Mouse (Mus musculus) embryonic stem cell, embryonic (primary cell): Measurements from ENCODE around the gene Art3.

Experiments used
- CTCF ChIA-PET, 4 experiments: fragments of 300-600 bp in 2 of 4; fragments of 350-600 bp in 2 of 4; sonication (Branson Sonifier 250); formaldehyde crosslinking; loops; one replicate each; lab custom pipeline; 2022; ENCODE audit warnings: inconsistent platforms in 2 of 4; lab: Charles Lee
- POLR2A ChIA-PET, 4 experiments: fragments of 300-600 bp in 2 of 4; fragments of 350-600 bp in 2 of 4; sonication (Branson Sonifier 250); formaldehyde crosslinking; loops; one replicate each; lab custom pipeline; 2022; ENCODE audit warnings: antibody characterized with exemption in 4 of 4, inconsistent platforms in 1 of 4; lab: Charles Lee

Art3 gene

GRCm38 (mm10) chr5:92368392-92368791, 36.8 kb downstream of the Art3 start:
- POLR2A ChIA-PET = no interaction called here
- CTCF ChIA-PET = interaction anchor here in 2 of 4 experiments (0.6 to 0.7 kb wide), 2 partner anchors 10 to 14 kb away, joined by 3 read pairs; no protein-coding TSS in a partner anchor

GRCm38 (mm10) chr5:92369151-92369994, 37.7 kb downstream of the Art3 start:
- POLR2A ChIA-PET = no interaction called here

GRCm38 (mm10) chr5:92370392-92370791, 38.8 kb downstream of the Art3 start:
- CTCF ChIA-PET = no interaction called here
- POLR2A ChIA-PET = no interaction called here

More at GRCm38 (mm10) chr5:92369151-92369994, 37.7 kb downstream of the Art3 start:
- CTCF ChIA-PET = interaction anchor here in 3 of 4 experiments (0.7 to 1.3 kb wide), 3 partner anchors 15 to 150 kb away, joined by 3 read pairs; no protein-coding TSS in a partner anchor

- POLR2A ChIA-PET = interaction anchor here in 1 of 4 experiments (1.1 kb wide), 1 partner anchor 13 kb away, joined by 3 read pairs; no protein-coding TSS in a partner anchor
- CTCF ChIA-PET = interaction anchor here in 1 of 4 experiments (1.1 kb wide), 1 partner anchor 13 kb away, joined by 3 read pairs; no protein-coding TSS in a partner anchor
Measured at GRCm38 (mm10) chr5:92370891-92371290, 39.3 kb downstream of the Art3 start.

- CTCF ChIA-PET = interaction anchor here in 2 of 4 experiments (1.0 to 1.1 kb wide), 2 partner anchors 11 to 14 kb away, joined by 3 read pairs; no protein-coding TSS in a partner anchor
Measured at GRCm38 (mm10) chr5:92371361-92371976, 39.8 kb downstream of the Art3 start.

GRCm38 (mm10) chr5:92372605-92373004, 41.0 kb downstream of the Art3 start:
- CTCF ChIA-PET = interaction anchor here in 2 of 4 experiments (0.5 to 1.3 kb wide), 2 partner anchors 10 kb away, joined by 4 read pairs; no protein-coding TSS in a partner anchor
- POLR2A ChIA-PET = no interaction called here

More at GRCm38 (mm10) chr5:92371361-92371976, 39.8 kb downstream of the Art3 start:
- POLR2A ChIA-PET = interaction anchor here in 1 of 4 experiments (1.1 kb wide), 1 partner anchor 14 kb away, joined by 3 read pairs; no protein-coding TSS in a partner anchor

- POLR2A ChIA-PET = interaction anchor here in 1 of 4 experiments (0.9 kb wide), 1 partner anchor 65 kb away, joined by 3 read pairs; no protein-coding TSS in a partner anchor
- CTCF ChIA-PET = interaction anchor here in 3 of 4 experiments (1.1 to 2.9 kb wide), 4 partner anchors 10 to 11 kb away, joined by 4 to 10 read pairs (median 6); no protein-coding TSS in a partner anchor
Measured at GRCm38 (mm10) chr5:92374721-92375142, 43.1 kb downstream of the Art3 start.

- CTCF ChIA-PET = interaction anchor here in 3 of 4 experiments (1.1 to 2.9 kb wide), 4 partner anchors 9 to 12 kb away, joined by 4 to 10 read pairs (median 6); no protein-coding TSS in a partner anchor
- POLR2A ChIA-PET = interaction anchor here in 1 of 4 experiments (0.9 kb wide), 1 partner anchor 66 kb away, joined by 3 read pairs; no protein-coding TSS in a partner anchor
Measured at GRCm38 (mm10) chr5:92375368-92375767, 43.7 kb downstream of the Art3 start.

- ChIA-PET CTCF (interaction anchor here in 2 of 4 experiments (0.7 to 2.9 kb wide), 4 partner anchors 9 to 67 kb away, joined by 3 to 10 read pairs (median 3); partner anchors contain the start of gene Sdad1 (in 1 of the 2)), POLR2A (interaction anchor here in 2 of 4 experiments (0.7 to 1.0 kb wide), 3 partner anchors 21 to 264 kb away, joined by 3 to 4 read pairs (median 4); partner anchors contain the start of gene Sdad1 (in 1 of the 2))
Measured at GRCm38 (mm10) chr5:92376795-92377405, 45.3 kb downstream of the Art3 start.

- POLR2A ChIA-PET = interaction anchor here in 2 of 4 experiments (0.7 to 1.7 kb wide), 3 partner anchors 16 to 462 kb away, joined by 3 to 4 read pairs (median 4); partner anchors contain the start of gene Sdad1 (in 1 of the 2)
- CTCF ChIA-PET = interaction anchor here (0.6 to 2.4 kb wide), 32 partner anchors 8 to 1932 kb away, joined by 3 to 13 read pairs (median 3); partner anchors contain the start of gene Sdad1 (in 2 of the 4)
Measured at GRCm38 (mm10) chr5:92381550-92382348, 50.1 kb downstream of the Art3 start.

GRCm38 (mm10) chr5:92382349-92382679, 50.7 kb downstream of the Art3 start:
- ChIA-PET POLR2A (interaction anchor here in 2 of 4 experiments (0.7 to 1.7 kb wide), 3 partner anchors 16 to 463 kb away, joined by 3 to 4 read pairs (median 4); partner anchors contain the start of gene Sdad1 (in 1 of the 2)), CTCF (interaction anchor here (0.6 to 2.4 kb wide), 29 partner anchors 8 to 1933 kb away, joined by 3 to 13 read pairs (median 3); partner anchors contain the start of gene Sdad1 (in 2 of the 4))

GRCm38 (mm10) chr5:92383747-92384146, 52.1 kb downstream of the Art3 start:
- POLR2A ChIA-PET = interaction anchor here in 1 of 4 experiments (1.0 kb wide), 1 partner anchor 10 kb away, joined by 5 read pairs; no protein-coding TSS in a partner anchor
- CTCF ChIA-PET = interaction anchor here (0.6 to 3.6 kb wide), 15 partner anchors 8 to 397 kb away, joined by 3 to 24 read pairs (median 4); no protein-coding TSS in a partner anchor

GRCm38 (mm10) chr5:92384855-92385254, 53.2 kb downstream of the Art3 start:
- POLR2A ChIA-PET = interaction anchor here in 2 of 4 experiments (0.8 to 1.7 kb wide), 5 partner anchors 9 to 76 kb away, joined by 3 to 6 read pairs (median 4); no protein-coding TSS in a partner anchor
- CTCF ChIA-PET = interaction anchor here (0.9 to 3.6 kb wide), 22 partner anchors 9 to 343 kb away, joined by 3 to 24 read pairs (median 4); partner anchors contain the start of gene Sdad1 (in 1 of the 4)

GRCm38 (mm10) chr5:92386102-92386501, 54.5 kb downstream of the Art3 start:
- POLR2A ChIA-PET = interaction anchor here in 2 of 4 experiments (0.6 to 1.7 kb wide), 4 partner anchors 12 to 51 kb away, joined by 3 to 6 read pairs (median 4); no protein-coding TSS in a partner anchor
- CTCF ChIA-PET = interaction anchor here (0.8 to 3.6 kb wide), 10 partner anchors 9 to 84 kb away, joined by 3 to 24 read pairs (median 4); no protein-coding TSS in a partner anchor

GRCm38 (mm10) chr5:92386643-92387042, 55.0 kb downstream of the Art3 start:
- CTCF ChIA-PET = interaction anchor here (0.5 to 3.6 kb wide), 9 partner anchors 8 to 1247 kb away, joined by 3 to 24 read pairs (median 3); no protein-coding TSS in a partner anchor
- POLR2A ChIA-PET = interaction anchor here in 2 of 4 experiments (0.6 to 1.6 kb wide), 3 partner anchors 28 to 217 kb away, joined by 3 to 5 read pairs (median 3); no protein-coding TSS in a partner anchor

GRCm38 (mm10) chr5:92387433-92387832, 55.8 kb downstream of the Art3 start:
- POLR2A ChIA-PET = interaction anchor here in 1 of 4 experiments (1.6 kb wide), 1 partner anchor 28 kb away, joined by 3 read pairs; no protein-coding TSS in a partner anchor

More at GRCm38 (mm10) chr5:92387433-92387832, 55.8 kb downstream of the Art3 start:
- CTCF ChIA-PET = interaction anchor here in 2 of 4 experiments (1.1 to 3.6 kb wide), 3 partner anchors 10 to 75 kb away, joined by 3 to 24 read pairs (median 22); no protein-coding TSS in a partner anchor
